Mouse (Mus musculus) small intestine, adult 2 months (tissue): ENCODE measurements around the gene Zfp853.

Experiments used
- CTCF ChIP-seq: fragments of 200-500 bp; IDR thresholded peaks from 2 replicates; pipeline ENCODE4 v1.5.1; 2012; ENCODE audit warnings: low read depth, mild to moderate bottlenecking, control low read depth, inconsistent platforms, low read length, moderate library complexity, mixed read lengths; ENCODE audit not compliant: insufficient replicate concordance, insufficient read length; ENCODE audit errors: extremely low read depth
- POLR2A ChIP-seq: fragments of 200-500 bp; IDR thresholded peaks from 2 replicates; pipeline ENCODE4 v1.6.1; 2012; ENCODE audit warnings: low read depth, mild to moderate bottlenecking, control low read depth, inconsistent platforms, low read length, moderate library complexity

DNA sequence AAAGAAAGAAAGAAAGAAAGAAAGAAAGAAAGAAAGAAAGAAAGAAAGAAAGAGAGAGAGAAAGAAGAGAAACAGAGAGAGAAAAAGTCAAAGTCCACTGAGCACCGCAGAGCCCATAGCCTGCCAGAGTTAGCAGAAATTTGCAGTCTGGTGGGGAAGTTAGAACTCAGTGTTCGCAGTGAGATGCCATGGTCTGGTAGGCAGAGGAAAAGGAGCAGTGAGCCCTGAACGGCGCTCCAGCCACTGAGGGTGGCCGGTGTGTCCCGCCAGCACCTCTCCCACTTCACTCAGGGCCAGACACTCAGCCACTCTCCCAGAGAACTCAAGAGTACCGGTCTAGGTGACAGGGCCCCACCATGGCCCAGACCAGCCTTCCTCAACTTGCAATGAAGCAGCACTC, 10.8 kb upstream of the Zfp853 start:
- TF ChIP-seq POLR2A (no peak), CTCF (no peak)
